21 mouse cellular contexts compared by ENCODE assay signal in the genomic region with DNA sequence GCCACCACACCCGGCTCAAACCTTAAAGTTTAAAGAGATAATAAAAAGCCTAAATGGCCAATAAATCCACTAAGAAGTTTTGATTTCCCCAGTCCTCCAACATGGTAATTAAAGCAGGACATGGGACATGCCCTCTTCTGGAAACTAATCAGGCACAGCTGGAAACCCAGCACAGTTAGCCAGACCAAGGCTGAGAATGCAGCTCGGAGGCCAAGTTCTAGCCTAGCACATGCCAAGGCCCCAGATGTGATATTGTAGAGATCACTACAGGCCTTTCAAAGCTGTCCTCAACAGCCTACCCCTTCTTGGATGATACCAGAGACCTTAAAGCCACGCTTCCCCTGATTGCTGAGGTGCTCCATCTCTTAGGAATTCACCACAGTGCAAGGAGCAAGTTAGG. TPM values are rescaled to one million over a fixed set of nuclear protein-coding genes. Genes with fewer than 3 reads are reported as not detected.
"Had no signal": no experiment of that assay in that cellular context is flagged by ENCODE, and none has a peak within 500 bp of the region (broad histone marks: within the 10 kb centered on the region; RNA-seq: fewer than 3 reads in every experiment).

No protein-coding gene starts in this region.

- H3K4me1 ChIP-seq: intestine, embryonic 15.5 days; liver, embryonic 13.5 days; midbrain, embryonic 12.5 days; midbrain, embryonic 15.5 days; neural tube, embryonic 12.5 days; neural tube, embryonic 15.5 days had no signal

- H3K9ac ChIP-seq: intestine, embryonic 15.5 days; liver, embryonic 13.5 days; midbrain, embryonic 12.5 days; midbrain, embryonic 15.5 days; neural tube, embryonic 12.5 days; neural tube, embryonic 15.5 days had no signal

- ATAC-seq: intestine, embryonic 15.5 days; midbrain, embryonic 15.5 days had no signal

- H3K27me3 ChIP-seq: intestine, embryonic 15.5 days; liver, embryonic 13.5 days; midbrain, embryonic 12.5 days; midbrain, embryonic 15.5 days; neural tube, embryonic 12.5 days; neural tube, embryonic 15.5 days had no signal

- H3K4me3 ChIP-seq: intestine, embryonic 15.5 days; liver, embryonic 13.5 days; midbrain, embryonic 12.5 days; midbrain, embryonic 15.5 days; neural tube, embryonic 12.5 days; neural tube, embryonic 15.5 days had no signal

- H3K9me3 ChIP-seq: intestine, embryonic 15.5 days; liver, embryonic 13.5 days; midbrain, embryonic 12.5 days; midbrain, embryonic 15.5 days; neural tube, embryonic 12.5 days; neural tube, embryonic 15.5 days had no signal

- DNase-seq: kidney, adult 11 months; liver, embryonic 13.5 days; retina, postnatal 1 day; right cerebral cortex, postnatal 25 days; spleen, adult 18-20 months; thymus, adult 18-20 months; thymus, postnatal 14 days; thymus, postnatal 4 days had no signal

- H3K27ac ChIP-seq: intestine, embryonic 15.5 days; kidney, postnatal 0 days; liver, embryonic 13.5 days; midbrain, embryonic 12.5 days; midbrain, embryonic 15.5 days; neural tube, embryonic 12.5 days; neural tube, embryonic 15.5 days had no signal

- H3K4me2 ChIP-seq: intestine, embryonic 15.5 days; liver, embryonic 13.5 days; midbrain, embryonic 12.5 days; midbrain, embryonic 15.5 days; neural tube, embryonic 12.5 days; neural tube, embryonic 15.5 days had no signal

RNA-seq across cellular contexts. Expression of gene Lhfpl5, which starts 11.1 kb away (rescaled TPM):
- polyA plus RNA-seq: kidney, postnatal 0 days; liver, adult 2 months; liver, embryonic 13.5 days had no signal

RNA-seq across cellular contexts. Expression of gene Clps, which starts 25.9 kb away (rescaled TPM):
- polyA plus RNA-seq: kidney, embryonic 14.5 days; kidney, postnatal 0 days; limb, embryonic 11.5 days; midbrain, embryonic 12.5 days; neural tube, embryonic 12.5 days; neural tube, embryonic 15.5 days had no signal

RNA-seq across cellular contexts. Expression of gene Clpsl2, which starts 37.3 kb away (rescaled TPM):
- polyA plus RNA-seq: intestine, embryonic 15.5 days; kidney, embryonic 14.5 days; kidney, postnatal 0 days; limb, embryonic 11.5 days; limb, embryonic 14.5 days; liver, adult 2 months; liver, embryonic 13.5 days; liver, embryonic 16.5 days; midbrain, embryonic 12.5 days; midbrain, embryonic 15.5 days; neural tube, embryonic 12.5 days; neural tube, embryonic 15.5 days; stomach, embryonic 16.5 days; testis, adult 2 months had no signal

RNA-seq across cellular contexts. Expression of gene Armc12, which starts 55.9 kb away (rescaled TPM):
- polyA plus RNA-seq: intestine, embryonic 15.5 days; kidney, embryonic 14.5 days; kidney, postnatal 0 days; limb, embryonic 11.5 days; liver, adult 2 months; liver, embryonic 13.5 days; liver, embryonic 16.5 days; midbrain, embryonic 12.5 days; midbrain, embryonic 15.5 days; neural tube, embryonic 12.5 days; neural tube, embryonic 15.5 days; stomach, embryonic 16.5 days had no signal
